Mouse (Mus musculus) megakaryocyte, embryonic 14.5 days (primary cell): ENCODE measurements around the gene 2210011C24Rik.
"Not testable (repeated sequence)": the region's sequence is repeated elsewhere in the genome, so short reads cannot be mapped to it uniquely, and the experiment has no call there.

Experiments used
- FLI1 ChIP-seq: IDR thresholded peaks from 2 replicates; pipeline ENCODE4 v1.6.1; 2012; ENCODE audit warnings: low read length, inconsistent platforms, mixed read lengths
- GATA1 ChIP-seq: IDR thresholded peaks from 3 replicates; pipeline ENCODE4 v1.6.1; 2012; ENCODE audit warnings: mixed read lengths, low read length, inconsistent platforms, borderline replicate concordance

- TF ChIP-seq GATA1, FLI1: not testable (repeated sequence)
These were observed 6.5 kb downstream of the 2210011C24Rik start for GRCm38 (mm10) chr8:84005502-84005901.
